Mouse (Mus musculus) liver, adult 2 months (tissue): ENCODE measurements around the gene Rd3l.

Source experiments
- CTCF ChIP-seq: fragments of 200-500 bp; IDR thresholded peaks from 2 replicates; pipeline ENCODE4 v1.5.1; 2011; ENCODE audit warnings: low read depth, low read length, control low read depth
- POLR2A ChIP-seq: fragments of 200-500 bp; IDR thresholded peaks from 2 replicates; pipeline ENCODE4 v1.6.1; 2011; ENCODE audit warnings: low read length, control low read depth; ENCODE audit not compliant: insufficient read depth; ENCODE audit errors: extremely low read depth

DNA sequence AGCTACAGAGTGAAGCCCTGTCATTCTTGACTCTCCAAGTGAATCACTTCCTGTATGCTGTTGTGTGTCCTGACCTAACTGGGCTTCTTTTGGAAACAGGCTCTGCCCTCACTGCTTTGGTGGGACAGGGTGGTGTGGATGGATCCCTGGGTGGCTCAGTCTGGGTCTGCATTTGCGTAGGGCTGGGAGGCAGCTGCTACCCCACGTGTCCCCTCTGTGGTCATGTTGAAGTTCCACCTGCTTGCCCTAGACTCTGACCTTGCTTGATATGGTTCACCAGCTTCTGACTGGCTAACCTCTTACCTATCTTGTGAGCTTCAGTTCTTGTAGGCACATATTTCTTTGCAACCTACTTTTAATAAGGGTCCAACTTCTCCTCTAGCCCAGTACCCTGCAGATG is 14.0 kb upstream of the Rd3l start:
- no peak for TF ChIP-seq POLR2A
- no peak for TF ChIP-seq CTCF
